18 mouse cellular contexts compared by ENCODE assay signal in the genomic region with DNA sequence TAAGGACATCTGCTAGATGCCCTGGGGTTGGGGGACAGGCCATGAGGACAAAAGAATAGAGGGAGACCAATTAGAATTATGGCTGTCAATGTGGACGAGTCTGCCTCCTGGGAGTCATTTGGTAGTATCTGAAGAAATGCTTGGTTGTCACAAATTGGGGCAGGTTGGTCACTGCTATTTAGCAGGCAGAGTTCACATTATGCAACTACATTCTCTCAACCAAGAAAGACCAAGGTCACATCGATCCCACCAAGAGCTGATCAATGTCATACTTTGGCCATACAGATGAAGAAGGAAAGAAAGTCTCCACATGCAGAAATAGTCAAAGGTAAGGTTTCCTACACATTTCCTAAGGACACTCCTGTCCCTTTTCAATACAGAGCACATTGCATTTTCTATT. TPM values are rescaled to one million over a fixed set of nuclear protein-coding genes. Genes with fewer than 3 reads are reported as not detected.
A peak's percentile ranks its signal among the peaks of the same experiment; 100 is the strongest.
DNase-seq lines count a peak whose midpoint lies in the region; ATAC-seq and TF ChIP-seq lines count a peak whose summit lies in the region.
"Had no signal": no experiment of that assay in that cellular context is flagged by ENCODE, and none has a peak within 500 bp of the region (broad histone marks: within the 10 kb centered on the region; RNA-seq: fewer than 3 reads in every experiment).

No protein-coding gene starts in this region.

- 0 out of 2 replicates have a peak, but pooled peaks cover 5% of the 10 kb centered on the region for H3K9me3 ChIP-seq in hindbrain, embryonic 10.5 days
- H3K9me3 ChIP-seq in hindbrain, postnatal 0 days (ENCODE audit: low read length), result no peaks in the 10 kb centered on the region

- no peak overlapping the region for H3K4me2 ChIP-seq in hindbrain, postnatal 0 days (ENCODE audit: low read depth, low read length)

- no peak overlapping the region for H3K9ac ChIP-seq in hindbrain, postnatal 0 days (replicated peaks; ENCODE audit: low read length)
- H3K9ac ChIP-seq in liver, adult 2 months (ENCODE audit: low read depth, low read length), result no peak overlapping the region

- H3K4me1 ChIP-seq in hindbrain, embryonic 10.5 days (replicated peaks), result peaks cover 54% of the 10 kb centered on the region
- peaks cover 21% of the 10 kb centered on the region for H3K4me1 ChIP-seq in hindbrain, postnatal 0 days (ENCODE audit: insufficient read depth, low read length)
- peaks cover 13% of the 10 kb centered on the region for H3K4me1 ChIP-seq in liver, adult 2 months (ENCODE audit: control insufficient read depth, insufficient read depth, low read length)

- 83% methylated on average over 2 of the region's 2 CpGs for WGBS in hindbrain, embryonic 10.5 days
- WGBS in hindbrain, postnatal 0 days, result 75% methylated on average over 2 of the region's 2 CpGs
- WGBS in liver, adult 2 months, result 18% methylated on average over 2 of the region's 2 CpGs

- no peaks in the 10 kb centered on the region for H3K79me2 ChIP-seq in liver, adult 2 months (ENCODE audit: control insufficient read depth, insufficient read depth, low read length)

- no peaks in the 10 kb centered on the region for H3K27me3 ChIP-seq in hindbrain, embryonic 10.5 days (ENCODE audit: insufficient read depth, poor library complexity, severe bottlenecking)
- H3K27me3 ChIP-seq in hindbrain, postnatal 0 days (ENCODE audit: insufficient read depth, low read length), result no peaks in the 10 kb centered on the region
- H3K27me3 ChIP-seq in liver, adult 2 months (ENCODE audit: control insufficient read depth, insufficient read depth, low read length), result no peaks in the 10 kb centered on the region
- H3K27me3 ChIP-seq: CH12.LX, Patski had no signal

- no peak for TF ChIP-seq POLR2A in liver, adult 2 months (IDR thresholded peaks at IDR 0.05; ENCODE audit: extremely low read depth, insufficient read depth, low read length)

- ATAC-seq in hindbrain, postnatal 0 days, result no peak
- ATAC-seq: activated CD4-positive, CD25-positive, alpha-beta regulatory T cell, adult 4 months; CD4-positive, CD25-positive, alpha-beta regulatory T cell, adult 4 months; Patski had no signal

- H3K36me3 ChIP-seq in hindbrain, embryonic 10.5 days, result peaks cover 85% of the 10 kb centered on the region
- H3K36me3 ChIP-seq in hindbrain, postnatal 0 days (ENCODE audit: insufficient read depth, low read length), result no peaks in the 10 kb centered on the region; the same call in 1 of the 2 replicates
- no peaks in the 10 kb centered on the region for H3K36me3 ChIP-seq in liver, adult 2 months (ENCODE audit: control insufficient read depth, insufficient read depth, low read length)
- H3K36me3 ChIP-seq: G1E had no signal

- no peak for DNase-seq in hindbrain, embryonic 10.5 days (ENCODE audit: low spot score)
- no peak for DNase-seq in hindbrain, postnatal 0 days (ENCODE audit: low spot score)
- DNase-seq in liver, adult 2 months (ENCODE audit: extremely low read depth, low read depth, low spot score), result peak; percentile 93
- DNase-seq in liver, result no peak
- DNase-seq: adrenal gland, adult 2 months; adrenal gland, adult 8-10 months; adrenal gland, postnatal 10 days; adrenal gland, postnatal 14 days; adrenal gland, postnatal 25 days; adrenal gland, postnatal 36 days; B cell, adult 2 months; cerebellum, adult 11 months; cerebellum, adult 11-12 months had no signal

- no peak overlapping the region for H3K4me3 ChIP-seq in hindbrain, embryonic 10.5 days
- H3K4me3 ChIP-seq in hindbrain, postnatal 0 days (ENCODE audit: low read length), result no peak overlapping the region
- no peak overlapping the region for H3K4me3 ChIP-seq in liver, adult 2 months (ENCODE audit: insufficient read depth, low read depth, low read length)

- H3K27ac ChIP-seq in hindbrain, embryonic 10.5 days, result 0 out of 2 replicates have a peak overlapping the region, but pooled peaks have one; percentile 14
- H3K27ac ChIP-seq in hindbrain, postnatal 0 days, result no peak overlapping the region
- H3K27ac ChIP-seq in liver, adult 2 months (replicated peaks; ENCODE audit: insufficient read depth, low read depth, low read length), result peak overlapping the region; percentile 68

- no peak for TF ChIP-seq CTCF in hindbrain, postnatal 0 days (IDR thresholded peaks at IDR 0.05; ENCODE audit: low read depth)
- no peak for TF ChIP-seq CTCF in liver, adult 2 months (IDR thresholded peaks at IDR 0.05; ENCODE audit: low read depth, low read length)

RNA-seq across cellular contexts. Expression of gene Srgap3, which starts 9.3 kb away (rescaled TPM):
- 28.0 and 34.7 TPM in 2 replicates for polyA plus RNA-seq in hindbrain, embryonic 10.5 days (2016; fragmentation: Nextera tagmentation; extraction: Ambion mirVana)
- total RNA-seq in hindbrain, postnatal 0 days (2014; rRNA removed), result 49.4 and 55.8 TPM in 2 replicates
- 20.6 and 23.7 TPM in 2 replicates for polyA plus RNA-seq in hindbrain, postnatal 0 days (2015; fragmentation: Nextera tagmentation; extraction: Ambion mirVana)
- total RNA-seq in liver, adult 2 months (2014; rRNA removed), result 0.83 and 1.2 TPM in 2 replicates
- 0.69 and 1.5 TPM in 2 replicates for polyA plus RNA-seq in liver, adult 2 months (2012; rRNA removed)
- polyA plus RNA-seq: G1E had no signal
